9 mouse cellular contexts compared by ENCODE assay signal in the genomic region with DNA sequence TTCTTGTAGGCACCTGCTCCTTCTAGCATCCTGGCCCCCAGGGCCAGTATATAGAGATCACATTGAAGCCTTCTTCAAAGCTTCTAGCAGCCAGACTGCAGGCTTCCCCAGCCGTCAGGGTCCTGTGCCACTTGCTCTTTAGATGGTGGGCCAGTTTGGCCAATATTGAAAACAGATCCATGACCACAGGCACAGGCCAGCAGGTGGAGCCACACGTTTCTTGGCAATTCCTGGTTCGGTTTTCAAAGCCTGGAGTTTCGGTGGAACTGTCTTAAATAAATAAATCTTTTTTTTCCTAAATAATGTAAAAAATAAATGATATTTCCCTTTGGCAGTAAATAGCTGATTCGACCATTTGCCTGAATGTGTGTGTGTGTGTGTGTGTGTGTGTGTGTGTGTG.
DNase-seq lines count a peak whose midpoint lies in the region; ATAC-seq and TF ChIP-seq lines count a peak whose summit lies in the region.
"Had no signal": no experiment of that assay in that cellular context is flagged by ENCODE, and none has a peak within 500 bp of the region (broad histone marks: within the 10 kb centered on the region; RNA-seq: fewer than 3 reads in every experiment).

No protein-coding gene starts in this region.

- no peaks in the 10 kb centered on the region for H3K4me1 ChIP-seq in forebrain, embryonic 14.5 days (ENCODE audit: control insufficient read depth, insufficient read depth, low read length)
- no peaks in the 10 kb centered on the region for H3K4me1 ChIP-seq in forebrain, embryonic 16.5 days (replicated peaks; ENCODE audit: control insufficient read depth, insufficient read depth, low read length)
- peaks cover 7% of the 10 kb centered on the region; the same call in 1 of the 2 replicates for H3K4me1 ChIP-seq in spleen, adult 2 months (ENCODE audit: control insufficient read depth, insufficient read depth, insufficient read length)
- no peaks in the 10 kb centered on the region for H3K4me1 ChIP-seq in olfactory bulb, adult 2 months (ENCODE audit: control insufficient read depth, insufficient read depth, low read length)
- no peaks in the 10 kb centered on the region for H3K4me1 ChIP-seq in forebrain, embryonic 15.5 days

- no peak overlapping the region for H3K4me3 ChIP-seq in forebrain, embryonic 14.5 days (ENCODE audit: low read depth, low read length)
- H3K4me3 ChIP-seq in forebrain, embryonic 16.5 days (replicated peaks; ENCODE audit: low read length) = no peak overlapping the region
- H3K4me3 ChIP-seq in spleen, adult 2 months (ENCODE audit: extremely low read depth, insufficient read depth, insufficient read length) = no peak overlapping the region
- H3K4me3 ChIP-seq in left cerebral cortex, adult 2 months = no peak overlapping the region
- no peak overlapping the region for H3K4me3 ChIP-seq in olfactory bulb, adult 2 months (ENCODE audit: insufficient read depth, low read depth, low read length)
- H3K4me3 ChIP-seq in forebrain, embryonic 15.5 days = no peak overlapping the region

- no peak overlapping the region for H3K27ac ChIP-seq in forebrain, embryonic 14.5 days (ENCODE audit: low read depth, low read length)
- no peak overlapping the region for H3K27ac ChIP-seq in forebrain, embryonic 16.5 days (ENCODE audit: low read length)
- no peak overlapping the region for H3K27ac ChIP-seq in spleen, adult 2 months (ENCODE audit: insufficient read depth, low read length)
- no peak overlapping the region for H3K27ac ChIP-seq in left cerebral cortex, adult 2 months
- H3K27ac ChIP-seq in olfactory bulb, adult 2 months (ENCODE audit: insufficient read depth, low read depth, low read length) = no peak overlapping the region
- H3K27ac ChIP-seq in forebrain, embryonic 15.5 days (replicated peaks) = no peak overlapping the region

- intact Hi-C loops in left cerebral cortex, adult 2 months (cut with DNase I) = loop anchor here (1.0 to 5.0 kb wide), 2 partner anchors 115 to 170 kb away; no protein-coding TSS in a partner anchor

- no peak overlapping the region for H3K9ac ChIP-seq in forebrain, embryonic 14.5 days (ENCODE audit: low read length)
- no peak overlapping the region for H3K9ac ChIP-seq in forebrain, embryonic 16.5 days (replicated peaks; ENCODE audit: low read depth, low read length)
- no peak overlapping the region for H3K9ac ChIP-seq in forebrain, embryonic 15.5 days (replicated peaks)

- peak; percentile 35; the same call in 1 of the 2 replicates for TF ChIP-seq CTCF in spleen, adult 2 months (IDR thresholded peaks at IDR 0.05; ENCODE audit: extremely low read depth, insufficient read depth, insufficient read length, insufficient replicate concordance)
- peak; percentile 65 for TF ChIP-seq CTCF in left cerebral cortex, adult 2 months (IDR thresholded peaks at IDR 0.05)
- peak; percentile 30; the same call in 1 of the 2 replicates for TF ChIP-seq CTCF in olfactory bulb, adult 2 months (IDR thresholded peaks at IDR 0.05; ENCODE audit: insufficient read depth, low read depth, low read length)

- no peak overlapping the region for H3K4me2 ChIP-seq in forebrain, embryonic 14.5 days (ENCODE audit: low read length)
- H3K4me2 ChIP-seq in forebrain, embryonic 16.5 days (ENCODE audit: low read length) = no peak overlapping the region
- H3K4me2 ChIP-seq in forebrain, embryonic 15.5 days (replicated peaks) = no peak overlapping the region

- no peak for ATAC-seq in forebrain, embryonic 14.5 days
- no peak for ATAC-seq in forebrain, embryonic 16.5 days
- no peak for ATAC-seq in forebrain, embryonic 15.5 days (replicated peaks)

- DNase-seq in forebrain, embryonic 14.5 days (ENCODE audit: low spot score) = peak; percentile 57
- DNase-seq in spleen, adult 2 months (ENCODE audit: low read depth in 1 of 2, low spot score in 2 of 2) = no peak
- no peak for DNase-seq in spleen, postnatal 10 days (ENCODE audit: low spot score in 2 of 2)
- peak; percentile 32 for DNase-seq in embryo, embryonic 9.5 days (ENCODE audit: extremely low spot score)
- peak in 1 of 2 experiments; percentile 50 for DNase-seq in left cerebral cortex, adult 2 months (ENCODE audit: extremely low spot score in 1 of 2, low spot score in 2 of 2)

- H3K27me3 ChIP-seq in forebrain, embryonic 14.5 days (replicated peaks; ENCODE audit: control insufficient read depth, insufficient read depth, low read length) = no peaks in the 10 kb centered on the region
- no peaks in the 10 kb centered on the region for H3K27me3 ChIP-seq in forebrain, embryonic 16.5 days (replicated peaks; ENCODE audit: control insufficient read depth, insufficient read depth, low read length)
- no peaks in the 10 kb centered on the region for H3K27me3 ChIP-seq in spleen, adult 2 months (ENCODE audit: control insufficient read depth, insufficient read depth, low read length)
- H3K27me3 ChIP-seq in forebrain, embryonic 15.5 days = no peaks in the 10 kb centered on the region

- H3K9me3 ChIP-seq in forebrain, embryonic 14.5 days (replicated peaks; ENCODE audit: control insufficient read depth, low read length) = no peaks in the 10 kb centered on the region
- no peaks in the 10 kb centered on the region for H3K9me3 ChIP-seq in forebrain, embryonic 16.5 days (ENCODE audit: control insufficient read depth, low read length)
- no peaks in the 10 kb centered on the region for H3K9me3 ChIP-seq in forebrain, embryonic 15.5 days
- H3K9me3 ChIP-seq: G1E had no signal

- no peaks in the 10 kb centered on the region for H3K36me3 ChIP-seq in forebrain, embryonic 14.5 days (ENCODE audit: control insufficient read depth, insufficient read depth, low read length)
- no peaks in the 10 kb centered on the region for H3K36me3 ChIP-seq in forebrain, embryonic 16.5 days (ENCODE audit: control insufficient read depth, insufficient read depth)
- peaks cover 6% of the 10 kb centered on the region for H3K36me3 ChIP-seq in spleen, adult 2 months (ENCODE audit: control insufficient read depth, insufficient read depth, low read length)
- no peaks in the 10 kb centered on the region for H3K36me3 ChIP-seq in forebrain, embryonic 15.5 days
- H3K36me3 ChIP-seq: G1E had no signal

- no peak for TF ChIP-seq POLR2A in spleen, adult 2 months (IDR thresholded peaks at IDR 0.05; ENCODE audit: low read depth, low read length)
- no peak for TF ChIP-seq POLR2A in olfactory bulb, adult 2 months (IDR thresholded peaks at IDR 0.05; ENCODE audit: insufficient read depth, low read depth, low read length)

- 41% methylated on average over 5 of the region's 5 CpGs for WGBS in forebrain, embryonic 14.5 days
- WGBS in forebrain, embryonic 16.5 days = 33% methylated on average over 5 of the region's 5 CpGs
- WGBS in spleen, adult 2 months = 78% methylated on average over 5 of the region's 5 CpGs
- WGBS in olfactory bulb, adult 2 months = 56% methylated on average over 5 of the region's 5 CpGs
- 41% methylated on average over 5 of the region's 5 CpGs for WGBS in forebrain, embryonic 15.5 days

Comparison
In these comparisons a context has a peak if more than half of its experiments do, and no peak if none do; other contexts are left out.
1. DNase-seq: peak in forebrain, embryonic 14.5 days (single experiment) and embryo, embryonic 9.5 days (single experiment); none in spleen, adult 2 months (0 of 2) and spleen, postnatal 10 days (0 of 2).
2. Peak in every context shown above with its lines, with median percentiles within 50 percentile points of each other: CTCF ChIP-seq.